ENCODE assay signal across 12 mouse cellular contexts in the genomic region with DNA sequence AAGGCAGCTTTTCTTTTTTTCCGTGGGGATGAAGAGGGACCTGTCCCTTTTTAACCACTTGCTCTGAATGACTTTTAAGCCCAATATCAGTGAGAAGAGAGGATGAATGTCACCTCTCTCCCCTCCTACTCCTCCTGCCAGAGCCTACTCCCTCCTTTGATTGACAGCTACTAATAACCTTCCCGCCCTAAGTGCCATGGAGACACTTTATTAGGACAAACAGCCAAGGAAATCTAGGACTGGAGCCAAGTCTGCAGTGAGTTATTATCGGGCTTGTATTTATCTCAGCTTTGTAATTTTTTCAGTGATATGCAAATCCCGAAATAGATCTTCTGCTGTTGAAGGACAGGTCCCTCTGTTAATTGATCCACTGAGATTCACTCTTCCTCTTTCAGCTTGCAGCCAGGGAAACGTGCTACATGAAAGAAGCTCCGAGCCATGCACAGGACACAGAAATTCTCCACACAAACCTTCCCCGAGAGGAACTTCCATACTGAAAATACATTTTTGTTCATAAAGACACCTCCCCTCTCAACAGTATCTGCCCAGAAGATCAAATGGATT.
A peak's percentile ranks its signal among the peaks of the same experiment; 100 is the strongest.
DNase-seq lines count a peak whose midpoint lies in the region; ATAC-seq and TF ChIP-seq lines count a peak whose summit lies in the region.
"Had no signal": no experiment of that assay in that cellular context is flagged by ENCODE, and none has a peak within 500 bp of the region (broad histone marks: within the 10 kb centered on the region; RNA-seq: fewer than 3 reads in every experiment).

No protein-coding gene starts in this region.

- H3K4me2 ChIP-seq in heart, embryonic 13.5 days = peak overlapping the region; percentile 42
- H3K4me2 ChIP-seq in midbrain, embryonic 11.5 days = no peak overlapping the region; the same call in 1 of the 2 replicates
- H3K4me2 ChIP-seq: embryonic facial prominence, embryonic 12.5 days; limb, embryonic 15.5 days had no signal

- 18% methylated on average over 7 of the region's 7 CpGs for WGBS in heart, embryonic 13.5 days
- WGBS in midbrain, embryonic 11.5 days = 42% methylated on average over 7 of the region's 7 CpGs

- peaks cover 13% of the 10 kb centered on the region for H3K4me1 ChIP-seq in heart, embryonic 13.5 days
- H3K4me1 ChIP-seq in midbrain, embryonic 11.5 days (ENCODE audit: control insufficient read depth, insufficient read depth, low read length) = no peaks in the 10 kb centered on the region; the same call in 1 of the 2 replicates
- H3K4me1 ChIP-seq: embryonic facial prominence, embryonic 12.5 days; limb, embryonic 15.5 days had no signal

- H3K9me3 ChIP-seq in heart, embryonic 13.5 days = no peaks in the 10 kb centered on the region
- no peaks in the 10 kb centered on the region for H3K9me3 ChIP-seq in midbrain, embryonic 11.5 days (ENCODE audit: control insufficient read depth, low read length)
- H3K9me3 ChIP-seq: embryonic facial prominence, embryonic 12.5 days; limb, embryonic 15.5 days had no signal

- H3K4me3 ChIP-seq in left cerebral cortex, adult 2 months = no peak overlapping the region
- no peak overlapping the region for H3K4me3 ChIP-seq in heart, embryonic 13.5 days
- H3K4me3 ChIP-seq in midbrain, embryonic 11.5 days (ENCODE audit: low read depth, low read length) = no peak overlapping the region
- H3K4me3 ChIP-seq: embryonic facial prominence, embryonic 12.5 days; limb, embryonic 15.5 days had no signal

- peak; percentile 3 for DNase-seq in left cerebral cortex, postnatal 4 days
- no peak for DNase-seq in left cerebral cortex, adult 2 months (ENCODE audit: extremely low spot score in 1 of 2, low spot score in 2 of 2)
- peak; percentile 24 for DNase-seq in embryo, embryonic 10.5 days (ENCODE audit: low spot score)
- peak; percentile 84 for DNase-seq in midbrain, embryonic 11.5 days (ENCODE audit: low spot score, missing footprints)
- DNase-seq in spleen, postnatal 4 days (ENCODE audit: low spot score in 2 of 2) = no peak
- DNase-seq in B cell, adult 2 months = no peak
- no peak for DNase-seq in layer of hippocampus, postnatal 36 days
- DNase-seq: kidney, postnatal 4 days; thymus, postnatal 36 days had no signal

- H3K9ac ChIP-seq in heart, embryonic 13.5 days = no peak overlapping the region
- H3K9ac ChIP-seq in midbrain, embryonic 11.5 days (ENCODE audit: low read length) = no peak overlapping the region
- H3K9ac ChIP-seq: embryonic facial prominence, embryonic 12.5 days; limb, embryonic 15.5 days had no signal

- intact Hi-C loops in left cerebral cortex, postnatal 4 days (cut with DNase I) = no loop called here
- intact Hi-C loops in left cerebral cortex, adult 2 months (cut with DNase I) = no loop called here

- H3K36me3 ChIP-seq in heart, embryonic 13.5 days = no peaks in the 10 kb centered on the region
- no peaks in the 10 kb centered on the region for H3K36me3 ChIP-seq in midbrain, embryonic 11.5 days (ENCODE audit: control insufficient read depth, insufficient read depth, low read length)
- H3K36me3 ChIP-seq: embryonic facial prominence, embryonic 12.5 days; limb, embryonic 15.5 days had no signal

- H3K27me3 ChIP-seq in heart, embryonic 13.5 days (replicated peaks) = no peaks in the 10 kb centered on the region
- no peaks in the 10 kb centered on the region for H3K27me3 ChIP-seq in midbrain, embryonic 11.5 days (ENCODE audit: control insufficient read depth, insufficient read depth, low read length)
- H3K27me3 ChIP-seq: embryonic facial prominence, embryonic 12.5 days; limb, embryonic 15.5 days had no signal

- no peak for TF ChIP-seq CTCF in left cerebral cortex, adult 2 months (IDR thresholded peaks at IDR 0.05)

- ATAC-seq in heart, embryonic 13.5 days (ENCODE audit: extremely low read depth, insufficient number of reproducible peaks, low FRiP score, low TSS enrichment) = no peak
- ATAC-seq in midbrain, embryonic 11.5 days (ENCODE audit: low FRiP score) = peak; percentile 79; the same call in 1 of the 2 replicates

- no peak overlapping the region for H3K27ac ChIP-seq in left cerebral cortex, adult 2 months
- H3K27ac ChIP-seq in heart, embryonic 13.5 days (replicated peaks) = peak overlapping the region; percentile 6; the same call in 1 of the 2 replicates
- H3K27ac ChIP-seq in midbrain, embryonic 11.5 days (ENCODE audit: low read depth, low read length) = no peak overlapping the region
- H3K27ac ChIP-seq: embryonic facial prominence, embryonic 12.5 days; limb, embryonic 15.5 days had no signal

Comparison
In these comparisons a context has a peak if more than half of its experiments do, and no peak if none do; other contexts are left out.
1. DNase-seq: peak in left cerebral cortex, postnatal 4 days (single experiment), embryo, embryonic 10.5 days (single experiment) and midbrain, embryonic 11.5 days (single experiment); none in left cerebral cortex, adult 2 months (0 of 2), spleen, postnatal 4 days (0 of 2), B cell, adult 2 months (0 of 2) and layer of hippocampus, postnatal 36 days (0 of 2).